Mouse (Mus musculus) CH12.LX (cell line): ENCODE results near the gene Oscar.
"Not testable (repeated sequence)": the region's sequence is repeated elsewhere in the genome, so short reads cannot be mapped to it uniquely, and the experiment has no call there.

Experiments
- CTCF ChIP-seq, 2 experiments: IDR thresholded peaks in 1 of 2; conservative IDR thresholded peaks in 1 of 2; 2 replicates each; pipeline ENCODE4 v1.5.1; 2011 to 2012; ENCODE audit warnings: low read depth in 2 of 2, low read length in 2 of 2, improper control_type of control experiment in 1 of 2, inconsistent platforms in 1 of 2, mild to moderate bottlenecking in 1 of 2, moderate library complexity in 1 of 2
- E2F4 ChIP-seq: IDR thresholded peaks from 2 replicates; pipeline ENCODE4 v1.6.1; 2011; ENCODE audit warnings: low read depth, low read length, improper control_type of control experiment; ENCODE audit not compliant: insufficient replicate concordance
- ELF1 ChIP-seq: IDR thresholded peaks from 2 replicates; pipeline ENCODE4 v1.6.1; 2014; ENCODE audit warnings: low read depth, mild to moderate bottlenecking, inconsistent platforms, low read length, improper control_type of control experiment
- ETS1 ChIP-seq: conservative IDR thresholded peaks from 2 replicates; pipeline ENCODE4 v1.6.1; 2012; ENCODE audit warnings: low read depth, mild to moderate bottlenecking, inconsistent platforms, low read length, improper control_type of control experiment, moderate library complexity
- JUND ChIP-seq: conservative IDR thresholded peaks from 2 replicates; pipeline ENCODE4 v1.6.1; 2011; ENCODE audit warnings: low read depth, low read length, improper control_type of control experiment
- MAX ChIP-seq: IDR thresholded peaks from 2 replicates; pipeline ENCODE4 v1.6.1; 2011; ENCODE audit warnings: low read length, improper control_type of control experiment
- MXI1 ChIP-seq: IDR thresholded peaks from 2 replicates; pipeline ENCODE4 v1.6.1; 2011; ENCODE audit warnings: mild to moderate bottlenecking, low read depth, low read length, improper control_type of control experiment
- PAX5 ChIP-seq: IDR thresholded peaks from 2 replicates; pipeline ENCODE4 v1.6.1; 2012; ENCODE audit warnings: low read length, inconsistent platforms, mixed read lengths
- POLR2A ChIP-seq: IDR thresholded peaks from 2 replicates; pipeline ENCODE4 v1.6.1; 2011; ENCODE audit warnings: low read depth, mild to moderate bottlenecking, improper control_type of control experiment, low read length
- TCF12 ChIP-seq: IDR thresholded peaks from 2 replicates; pipeline ENCODE4 v1.6.1; 2014; ENCODE audit warnings: low read depth, mild to moderate bottlenecking, inconsistent platforms, low read length, improper control_type of control experiment
- USF1 ChIP-seq: IDR thresholded peaks from 2 replicates; pipeline ENCODE4 v1.6.1; 2014; ENCODE audit warnings: low read depth, mild to moderate bottlenecking, inconsistent platforms, low read length, improper control_type of control experiment
- ZKSCAN1 ChIP-seq: IDR thresholded peaks from 2 replicates; pipeline ENCODE4 v1.6.1; 2012; ENCODE audit warnings: low read depth, inconsistent platforms, low read length, improper control_type of control experiment, borderline replicate concordance

DNA sequence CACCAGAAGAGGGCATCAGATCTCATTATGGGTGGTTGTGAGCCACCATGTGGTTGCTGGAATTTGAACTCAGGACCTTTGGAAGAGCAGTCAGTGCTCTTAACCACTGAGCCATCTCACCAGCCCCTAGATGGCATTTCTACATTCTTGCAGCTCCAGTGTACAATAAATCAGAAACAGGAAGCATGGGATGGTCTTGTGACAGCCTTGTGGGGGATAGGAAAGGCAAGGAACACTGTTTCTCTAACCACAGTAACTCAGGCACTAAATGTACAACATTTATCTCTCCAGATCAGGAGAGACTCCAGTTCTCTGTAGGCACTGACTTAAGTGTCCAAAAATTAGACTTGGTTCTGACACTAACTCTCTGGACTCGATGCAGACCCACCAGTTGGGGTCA, 18.2 kb downstream of the Oscar start:
- not testable (repeated sequence) for TF ChIP-seq MXI1; MAX; PAX5; ETS1; POLR2A; TCF12; ELF1; JUND; E2F4; USF1; CTCF (conservative IDR thresholded peaks at IDR 0.05 in 1 of 2, IDR thresholded peaks at IDR 0.05 in 1 of 2; ENCODE audit: low read depth in 2 of 2, low read length in 2 of 2); ZKSCAN1
